ENCODE assay signal across 11 mouse cellular contexts in the genomic region with DNA sequence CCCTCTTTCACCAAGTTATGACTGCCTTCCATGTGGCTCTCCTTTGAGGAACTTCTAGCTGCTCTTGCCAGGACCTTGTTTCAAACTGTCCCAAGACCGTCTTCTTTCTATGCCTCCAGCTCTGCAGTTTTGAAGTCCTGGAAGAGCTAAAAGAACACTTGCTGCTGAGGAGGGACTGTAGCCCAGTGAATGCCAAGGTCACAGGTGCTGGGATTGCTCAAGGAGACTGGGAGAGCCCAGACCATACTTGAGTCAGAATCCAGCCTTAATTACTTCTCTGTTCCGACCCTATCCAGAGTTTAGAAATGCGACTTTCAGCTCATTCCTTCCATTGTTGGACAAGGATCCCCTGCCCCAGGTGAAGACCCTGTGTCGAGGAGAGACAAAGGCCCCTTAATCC. TPM values are rescaled to one million over a fixed set of nuclear protein-coding genes. Genes with fewer than 3 reads are reported as not detected.
DNase-seq lines count a peak whose midpoint lies in the region; ATAC-seq and TF ChIP-seq lines count a peak whose summit lies in the region.
"Had no signal": no experiment of that assay in that cellular context is flagged by ENCODE, and none has a peak within 500 bp of the region (broad histone marks: within the 10 kb centered on the region; RNA-seq: fewer than 3 reads in every experiment).

No protein-coding gene starts in this region.

- no peak overlapping the region for H3K27ac ChIP-seq in heart, postnatal 0 days (ENCODE audit: low read depth)
- H3K27ac ChIP-seq in embryonic facial prominence, embryonic 13.5 days: no peak overlapping the region
- no peak overlapping the region for H3K27ac ChIP-seq in hindbrain, embryonic 15.5 days (replicated peaks)
- H3K27ac ChIP-seq in midbrain, embryonic 14.5 days (replicated peaks; ENCODE audit: low read depth, low read length): no peak overlapping the region

- H3K4me3 ChIP-seq in heart, postnatal 0 days (ENCODE audit: low read depth, low read length): peak overlapping the region; percentile 56; the same call in 1 of the 2 replicates
- H3K4me3 ChIP-seq in embryonic facial prominence, embryonic 13.5 days: peak overlapping the region; percentile 57
- H3K4me3 ChIP-seq in hindbrain, embryonic 15.5 days: peak overlapping the region; percentile 54
- H3K4me3 ChIP-seq in midbrain, embryonic 14.5 days (replicated peaks; ENCODE audit: low read depth, low read length): peak overlapping the region; percentile 67

- no peaks in the 10 kb centered on the region for H3K27me3 ChIP-seq in heart, postnatal 0 days (ENCODE audit: control insufficient read depth, insufficient read depth, low read length)
- 0 out of 2 replicates have a peak, but pooled peaks cover 2% of the 10 kb centered on the region for H3K27me3 ChIP-seq in embryonic facial prominence, embryonic 13.5 days
- no peaks in the 10 kb centered on the region for H3K27me3 ChIP-seq in hindbrain, embryonic 15.5 days
- no peaks in the 10 kb centered on the region for H3K27me3 ChIP-seq in midbrain, embryonic 14.5 days (ENCODE audit: control insufficient read depth, insufficient read depth, low read length)

- 0 out of 2 replicates have a peak, but pooled peaks cover 6% of the 10 kb centered on the region for H3K4me1 ChIP-seq in heart, postnatal 0 days (ENCODE audit: control insufficient read depth, insufficient read depth)
- H3K4me1 ChIP-seq in embryonic facial prominence, embryonic 13.5 days: peaks cover 4% of the 10 kb centered on the region
- H3K4me1 ChIP-seq in hindbrain, embryonic 15.5 days (replicated peaks): peaks cover 16% of the 10 kb centered on the region
- H3K4me1 ChIP-seq in midbrain, embryonic 14.5 days (ENCODE audit: control insufficient read depth, insufficient read depth, low read length): peaks cover 15% of the 10 kb centered on the region

- no peak for TF ChIP-seq EP300 in heart, postnatal 0 days (IDR thresholded peaks at IDR 0.05; ENCODE audit: low read depth)

- H3K9me3 ChIP-seq in heart, postnatal 0 days (replicated peaks; ENCODE audit: control insufficient read depth, low read length): no peaks in the 10 kb centered on the region
- no peaks in the 10 kb centered on the region for H3K9me3 ChIP-seq in embryonic facial prominence, embryonic 13.5 days
- H3K9me3 ChIP-seq in hindbrain, embryonic 15.5 days: no peaks in the 10 kb centered on the region
- no peaks in the 10 kb centered on the region for H3K9me3 ChIP-seq in midbrain, embryonic 14.5 days (ENCODE audit: control insufficient read depth, low read length)

- H3K4me2 ChIP-seq in heart, postnatal 0 days (ENCODE audit: low read depth, low read length): peak overlapping the region; percentile 95
- H3K4me2 ChIP-seq in embryonic facial prominence, embryonic 13.5 days: peak overlapping the region; percentile 96
- peak overlapping the region; percentile 81 for H3K4me2 ChIP-seq in hindbrain, embryonic 15.5 days
- H3K4me2 ChIP-seq in midbrain, embryonic 14.5 days (ENCODE audit: low read length): peak overlapping the region; percentile 96

- ATAC-seq in heart, postnatal 0 days (ENCODE audit: insufficient read depth, low read depth): no peak
- ATAC-seq in embryonic facial prominence, embryonic 13.5 days (ENCODE audit: insufficient number of reproducible peaks, insufficient read depth, low FRiP score, low TSS enrichment, low read depth): no peak
- ATAC-seq in hindbrain, embryonic 15.5 days (ENCODE audit: low FRiP score, low read depth): no peak
- ATAC-seq in midbrain, embryonic 14.5 days (ENCODE audit: low FRiP score, low TSS enrichment): no peak
- no peak for ATAC-seq in CD4-positive, CD25-positive, alpha-beta regulatory T cell, adult 4 months

- intact Hi-C loops in heart, postnatal 14 days (cut with DNase I): no loop called here
- intact Hi-C loops in left cerebral cortex, postnatal 4 days (cut with DNase I): no loop called here

- DNase-seq in heart, postnatal 0 days (ENCODE audit: low spot score): no peak
- no peak for DNase-seq in heart, postnatal 14 days
- DNase-seq in midbrain, embryonic 14.5 days: no peak
- DNase-seq in left cerebral cortex, postnatal 4 days: no peak
- DNase-seq in embryo, embryonic 10 days (ENCODE audit: low spot score): no peak
- DNase-seq: lung, postnatal 36 days; retina, postnatal 1 day had no signal

- TF ChIP-seq CTCF in heart, postnatal 0 days (IDR thresholded peaks at IDR 0.05; ENCODE audit: low read depth): no peak

- H3K9ac ChIP-seq in heart, postnatal 0 days (replicated peaks; ENCODE audit: low read depth, low read length): no peak overlapping the region
- peak overlapping the region; percentile 79; the same call in 1 of the 2 replicates for H3K9ac ChIP-seq in embryonic facial prominence, embryonic 13.5 days
- H3K9ac ChIP-seq in hindbrain, embryonic 15.5 days: peak overlapping the region; percentile 66; the same call in 1 of the 2 replicates
- H3K9ac ChIP-seq in midbrain, embryonic 14.5 days (replicated peaks; ENCODE audit: low read length): peak overlapping the region; percentile 77; the same call in 1 of the 2 replicates

- no peaks in the 10 kb centered on the region; the same call in 1 of the 2 replicates for H3K36me3 ChIP-seq in heart, postnatal 0 days (replicated peaks; ENCODE audit: control insufficient read depth, insufficient read depth, low read length)
- peaks cover 8% of the 10 kb centered on the region for H3K36me3 ChIP-seq in embryonic facial prominence, embryonic 13.5 days
- H3K36me3 ChIP-seq in hindbrain, embryonic 15.5 days: peaks cover 21% of the 10 kb centered on the region
- peaks cover 22% of the 10 kb centered on the region for H3K36me3 ChIP-seq in midbrain, embryonic 14.5 days (ENCODE audit: control insufficient read depth, insufficient read depth, low read length)

- 80% methylated on average over 4 of the region's 4 CpGs for WGBS in heart, postnatal 0 days
- WGBS in embryonic facial prominence, embryonic 13.5 days: 70% methylated on average over 4 of the region's 4 CpGs
- 77% methylated on average over 4 of the region's 4 CpGs for WGBS in hindbrain, embryonic 15.5 days
- WGBS in midbrain, embryonic 14.5 days: 46% methylated on average over 4 of the region's 4 CpGs

RNA-seq across cellular contexts. Expression of a gene that starts 1.0 kb away (rescaled TPM):
- total RNA-seq in heart, postnatal 0 days (2014; rRNA removed; ENCODE audit: low replicate concordance): 49.5 and 56.8 TPM in 2 replicates
- polyA plus RNA-seq in heart, postnatal 0 days (2015; fragmentation: Nextera tagmentation; extraction: Ambion mirVana): 39.7 and 43.6 TPM in 2 replicates
- 10 to 100 TPM; 69.5 to 76.3 TPM for total RNA-seq in heart, postnatal 14 days (2021)
- 40.4 and 45.8 TPM in 2 replicates for polyA plus RNA-seq in embryonic facial prominence, embryonic 13.5 days (2015; fragmentation: Nextera tagmentation; extraction: Ambion mirVana)
- polyA plus RNA-seq in hindbrain, embryonic 15.5 days (2015; fragmentation: Nextera tagmentation; extraction: Ambion mirVana): 76.5 and 78.7 TPM in 2 replicates
- 57.3 and 63.7 TPM in 2 replicates for polyA plus RNA-seq in midbrain, embryonic 14.5 days (2014; fragmentation: Nextera tagmentation; extraction: Ambion mirVana)
- 10 to 100 TPM; 66.9 to 70.3 TPM for total RNA-seq in left cerebral cortex, postnatal 4 days (2021)
- 1 to 10 TPM; 2.0 to 4.8 TPM for polyA plus RNA-seq in CD4-positive, CD25-positive, alpha-beta regulatory T cell, adult 4 months (2017; shearing (Covaris generic))
- total RNA-seq: MEL had no signal

RNA-seq across cellular contexts. Expression of a gene that starts 16.8 kb away (rescaled TPM):
- total RNA-seq in heart, postnatal 0 days (2014; rRNA removed; ENCODE audit: low replicate concordance): not detected in 2 replicates
- polyA plus RNA-seq in heart, postnatal 0 days (2015; fragmentation: Nextera tagmentation; extraction: Ambion mirVana): 0.08 and 0.10 TPM in 2 replicates
- not detected for total RNA-seq in heart, postnatal 14 days (2021)
- polyA plus RNA-seq in embryonic facial prominence, embryonic 13.5 days (2015; fragmentation: Nextera tagmentation; extraction: Ambion mirVana): 0.06 and 0.26 TPM in 2 replicates
- 0.55 and 0.73 TPM in 2 replicates for polyA plus RNA-seq in hindbrain, embryonic 15.5 days (2015; fragmentation: Nextera tagmentation; extraction: Ambion mirVana)
- 0.49 and 0.63 TPM in 2 replicates for polyA plus RNA-seq in midbrain, embryonic 14.5 days (2014; fragmentation: Nextera tagmentation; extraction: Ambion mirVana)
- 1 to 10 TPM; 1.7 to 2.0 TPM for total RNA-seq in left cerebral cortex, postnatal 4 days (2021)
- not detected for polyA plus RNA-seq in CD4-positive, CD25-positive, alpha-beta regulatory T cell, adult 4 months (2017; shearing (Covaris generic))

RNA-seq across cellular contexts. Expression of a gene that starts 16.8 kb away (rescaled TPM):
- 23.2 and 58.6 TPM in 2 replicates for total RNA-seq in heart, postnatal 0 days (2014; rRNA removed; ENCODE audit: low replicate concordance)
- 41.8 and 42.1 TPM in 2 replicates for polyA plus RNA-seq in heart, postnatal 0 days (2015; fragmentation: Nextera tagmentation; extraction: Ambion mirVana)
- total RNA-seq in heart, postnatal 14 days (2021): 10 to 100 TPM; 29.3 to 29.9 TPM
- 60.9 and 64.3 TPM in 2 replicates for polyA plus RNA-seq in embryonic facial prominence, embryonic 13.5 days (2015; fragmentation: Nextera tagmentation; extraction: Ambion mirVana)
- polyA plus RNA-seq in hindbrain, embryonic 15.5 days (2015; fragmentation: Nextera tagmentation; extraction: Ambion mirVana): 40.8 and 41.4 TPM in 2 replicates
- 36.5 and 41.4 TPM in 2 replicates for polyA plus RNA-seq in midbrain, embryonic 14.5 days (2014; fragmentation: Nextera tagmentation; extraction: Ambion mirVana)
- total RNA-seq in left cerebral cortex, postnatal 4 days (2021): 10 to 100 TPM; 38.1 to 41.0 TPM
- polyA plus RNA-seq in CD4-positive, CD25-positive, alpha-beta regulatory T cell, adult 4 months (2017; shearing (Covaris generic)): 100 to 1,000 TPM; 137 to 175 TPM

RNA-seq across cellular contexts. Expression of a gene that starts 21.8 kb away (rescaled TPM):
- total RNA-seq in heart, postnatal 0 days (2014; rRNA removed; ENCODE audit: low replicate concordance): 0.95 and 1.2 TPM in 2 replicates
- 0.72 and 0.78 TPM in 2 replicates for polyA plus RNA-seq in heart, postnatal 0 days (2015; fragmentation: Nextera tagmentation; extraction: Ambion mirVana)
- under 1 TPM; 0.39 to 0.88 TPM for total RNA-seq in heart, postnatal 14 days (2021)
- polyA plus RNA-seq in embryonic facial prominence, embryonic 13.5 days (2015; fragmentation: Nextera tagmentation; extraction: Ambion mirVana): 5.1 and 6.3 TPM in 2 replicates
- 1.6 and 2.3 TPM in 2 replicates for polyA plus RNA-seq in hindbrain, embryonic 15.5 days (2015; fragmentation: Nextera tagmentation; extraction: Ambion mirVana)
- polyA plus RNA-seq in midbrain, embryonic 14.5 days (2014; fragmentation: Nextera tagmentation; extraction: Ambion mirVana): 2.1 and 3.1 TPM in 2 replicates
- 1 to 10 TPM; 2.5 to 3.4 TPM for total RNA-seq in left cerebral cortex, postnatal 4 days (2021)
- not detected for polyA plus RNA-seq in CD4-positive, CD25-positive, alpha-beta regulatory T cell, adult 4 months (2017; shearing (Covaris generic))

RNA-seq across cellular contexts. Expression of a gene that starts 22.5 kb away (rescaled TPM):
- total RNA-seq in heart, postnatal 0 days (2014; rRNA removed; ENCODE audit: low replicate concordance): 8.7 and 11.6 TPM in 2 replicates
- polyA plus RNA-seq in heart, postnatal 0 days (2015; fragmentation: Nextera tagmentation; extraction: Ambion mirVana): 5.9 TPM in 2 replicates
- total RNA-seq in heart, postnatal 14 days (2021): 1 to 10 TPM; 4.3 to 4.6 TPM
- 10.4 and 11.1 TPM in 2 replicates for polyA plus RNA-seq in embryonic facial prominence, embryonic 13.5 days (2015; fragmentation: Nextera tagmentation; extraction: Ambion mirVana)
- polyA plus RNA-seq in hindbrain, embryonic 15.5 days (2015; fragmentation: Nextera tagmentation; extraction: Ambion mirVana): 23.3 and 24.1 TPM in 2 replicates
- polyA plus RNA-seq in midbrain, embryonic 14.5 days (2014; fragmentation: Nextera tagmentation; extraction: Ambion mirVana): 18.2 and 19.4 TPM in 2 replicates
- 10 to 100 TPM; 17.7 to 21.0 TPM for total RNA-seq in left cerebral cortex, postnatal 4 days (2021)
- polyA plus RNA-seq in CD4-positive, CD25-positive, alpha-beta regulatory T cell, adult 4 months (2017; shearing (Covaris generic)): 1 to 10 TPM; 3.7 to 6.2 TPM
